Mouse (Mus musculus) layer of hippocampus, adult 2 months (tissue): ENCODE measurements around the gene Ccdc83. TPM values are rescaled to one million over a fixed set of nuclear protein-coding genes. Genes with fewer than 3 reads are reported as not detected.

ENCODE experiments used
- DNase-seq, 2 experiments: peaks; one replicate each; pipeline ENCODE4 v3.0.0; 2022; ENCODE audit warnings: low spot score in 2 of 2
- H3K27ac ChIP-seq: fragments of 200-600 bp; 2 replicates; pipeline ENCODE4 v1.8.1; 2022
- H3K4me3 ChIP-seq: fragments of 200-600 bp; 2 replicates; pipeline ENCODE4 v1.8.1; 2022; ENCODE audit warnings: mild to moderate bottlenecking
- CTCF ChIP-seq: fragments of 200-600 bp; conservative IDR thresholded peaks from 2 replicates; pipeline ENCODE4 v1.8.1; 2022; ENCODE audit warnings: antibody characterized with exemption, mild to moderate bottlenecking, moderate library complexity
- long read RNA-seq, 2 experiments: library from polyadenylated mRNA; stranded (forward); transcript quantifications; one replicate each; pipeline ENCODE4 v2.0.0; 2021; ENCODE audit warnings: borderline mapping rate in 2 of 2
- total RNA-seq, 2 experiments: library from RNA; stranded (reverse); gene quantifications; 2 replicates each; pipeline ENCODE4 v1.2.3; 2021

The Ccdc83 gene
- total RNA-seq: not detected
- long read RNA-seq, experiment 1: 0 reads
- long read RNA-seq, experiment 2: 0 reads

- H3K4me3 ChIP-seq: peak within 1 kb of the TSS; percentile 47
- H3K27ac ChIP-seq: no peak within 1 kb of the TSS
- TF ChIP-seq CTCF: peak; percentile 99
- DNase-seq: peak; percentile 74 to 79
Observed at GRCm38 (mm10) chr7:90265289-90265970, at the start of gene Ccdc83. Ccdc83 (minus strand) TSS chr7:90265777.

- no peak for TF ChIP-seq CTCF
- no peak for DNase-seq
- H3K27ac ChIP-seq: no peak overlapping the region
- H3K4me3 ChIP-seq: no peak overlapping the region
Observed at GRCm38 (mm10) chr7:90313421-90313820, 47.8 kb upstream of the Ccdc83 start.

- TF ChIP-seq CTCF: no peak
- no peak overlapping the region for H3K4me3 ChIP-seq
Observed at GRCm38 (mm10) chr7:90312151-90312883, 46.7 kb upstream of the Ccdc83 start.

GRCm38 (mm10) chr7:90308003-90308402 is 42.4 kb upstream of the Ccdc83 start:
- TF ChIP-seq CTCF: no peak
- no peak for DNase-seq
- peak overlapping the region; percentile 65; the same call in 1 of the 2 replicates for H3K27ac ChIP-seq
- H3K4me3 ChIP-seq: no peak overlapping the region

More at GRCm38 (mm10) chr7:90312151-90312883, 46.7 kb upstream of the Ccdc83 start:
- no peak overlapping the region for H3K27ac ChIP-seq
- DNase-seq: no peak

GRCm38 (mm10) chr7:90306968-90307367 is 41.4 kb upstream of the Ccdc83 start:
- Histone ChIP-seq H3K4me3 (no peak overlapping the region), H3K27ac (peak overlapping the region; percentile 65)
- no peak for TF ChIP-seq CTCF
- no peak for DNase-seq

- H3K27ac ChIP-seq: no peak overlapping the region
- TF ChIP-seq CTCF: no peak
- H3K4me3 ChIP-seq: no peak overlapping the region
- DNase-seq: no peak
Observed at GRCm38 (mm10) chr7:90306079-90306478, 40.5 kb upstream of the Ccdc83 start.

- Histone ChIP-seq H3K4me3 (peak overlapping the region; percentile 62), H3K27ac (peak overlapping the region; percentile 62)
- no peak for TF ChIP-seq CTCF
- no peak for DNase-seq
Observed at GRCm38 (mm10) chr7:90302647-90303552, 37.3 kb upstream of the Ccdc83 start.

- peak within 1 kb of the TSS; percentile 62 for H3K4me3 ChIP-seq
- peak within 1 kb of the TSS; percentile 62 for H3K27ac ChIP-seq
- DNase-seq: peak in 1 of 2 experiments; percentile 13
- TF ChIP-seq CTCF: no peak; the same call in 1 of the 2 replicates
Observed at GRCm38 (mm10) chr7:90301942-90302646, 36.5 kb upstream of the Ccdc83 start, which contains the start of gene Sytl2. Sytl2 (plus strand) TSS chr7:90302252.

- Histone ChIP-seq H3K4me3 (no peak overlapping the region), H3K27ac (no peak overlapping the region)
- no peak for DNase-seq
- no peak for TF ChIP-seq CTCF
Observed at GRCm38 (mm10) chr7:90291885-90292284, 26.3 kb upstream of the Ccdc83 start.

- no peak for DNase-seq
- Histone ChIP-seq H3K4me3 (no peak overlapping the region), H3K27ac (no peak overlapping the region)
- no peak for TF ChIP-seq CTCF
Observed at GRCm38 (mm10) chr7:90284793-90285192, 19.2 kb upstream of the Ccdc83 start.

GRCm38 (mm10) chr7:90282786-90283185 is 17.2 kb upstream of the Ccdc83 start:
- Histone ChIP-seq H3K27ac (no peak overlapping the region), H3K4me3 (no peak overlapping the region)
- DNase-seq: no peak
- TF ChIP-seq CTCF: no peak
